Mouse (Mus musculus) olfactory bulb, adult 2 months (tissue): ENCODE results near the gene Vav1.

ENCODE experiments used
- CTCF ChIP-seq: fragments of 200-500 bp; IDR thresholded peaks from 2 replicates; pipeline ENCODE4 v1.5.1; 2012; ENCODE audit warnings: low read depth, mild to moderate bottlenecking, low read length, moderate library complexity; ENCODE audit not compliant: insufficient read depth
- POLR2A ChIP-seq: fragments of 200-500 bp; IDR thresholded peaks from 2 replicates; pipeline ENCODE4 v1.6.1; 2012; ENCODE audit warnings: mild to moderate bottlenecking, low read depth, low read length, moderate library complexity; ENCODE audit not compliant: insufficient read depth

DNA sequence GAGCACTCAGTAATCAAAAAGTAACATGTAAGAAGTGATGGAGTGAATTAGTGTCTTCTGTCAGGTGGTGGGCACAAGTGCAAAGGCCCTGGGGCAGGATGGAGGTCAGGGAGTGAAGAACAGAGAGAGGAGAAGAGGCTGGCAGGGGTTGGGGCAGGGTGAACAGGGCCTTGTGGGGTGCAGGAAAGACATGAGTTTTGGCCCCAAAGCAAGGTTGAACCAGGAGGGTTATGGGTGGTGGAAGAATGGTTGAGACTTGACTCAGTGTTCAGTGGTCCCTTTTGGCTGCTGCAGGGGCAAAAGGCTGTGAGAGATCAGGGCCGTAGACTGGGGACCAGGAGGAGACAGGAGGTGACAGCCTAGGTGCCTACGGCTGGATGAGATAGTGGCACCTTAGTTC, 363 bp upstream of the Vav1 start:
- TF ChIP-seq POLR2A (no peak), CTCF (no peak)
